Mouse (Mus musculus) heart, adult 2 months (tissue): ENCODE results near the gene Osbp2. TPM values are rescaled to one million over a fixed set of nuclear protein-coding genes. Genes with fewer than 3 reads are reported as not detected.

Experiments used
- DNase-seq, 2 experiments: peaks; one replicate each; pipeline ENCODE4 v3.0.0; 2021
- H3K27ac ChIP-seq: fragments of 200-600 bp; 2 replicates; pipeline ENCODE4 v1.8.1; 2022
- H3K27me3 ChIP-seq: fragments of 200-500 bp; 2 replicates; pipeline ENCODE4 v1.6.1; 2012; ENCODE audit warnings: mild to moderate bottlenecking, low read length, inconsistent platforms, mixed read lengths; ENCODE audit not compliant: control insufficient read depth, insufficient read depth
- H3K36me3 ChIP-seq: fragments of 200-500 bp; 2 replicates; pipeline ENCODE4 v1.6.1; 2012; ENCODE audit warnings: low read length, inconsistent platforms; ENCODE audit not compliant: control insufficient read depth, insufficient read depth
- H3K4me1 ChIP-seq: fragments of 200-500 bp; 2 replicates; pipeline ENCODE4 v1.6.1; 2011; ENCODE audit warnings: low read length; ENCODE audit not compliant: control insufficient read depth, insufficient read depth
- H3K4me3 ChIP-seq: fragments of 200-600 bp; 2 replicates; pipeline ENCODE4 v1.8.1; 2022
- H3K79me2 ChIP-seq: fragments of 200-500 bp; replicated peaks from 2 replicates; pipeline ENCODE4 v1.6.1; 2012; ENCODE audit warnings: mild to moderate bottlenecking, inconsistent platforms, low read length, moderate library complexity, mixed read lengths; ENCODE audit not compliant: control insufficient read depth, insufficient read depth
- H3K9ac ChIP-seq: fragments of 200-500 bp; 2 replicates; pipeline ENCODE4 v1.6.1; 2012; ENCODE audit warnings: low read depth, mild to moderate bottlenecking, control low read depth, inconsistent platforms, low read length, mixed read lengths
- CTCF ChIP-seq: fragments of 200-600 bp; IDR thresholded peaks from 2 replicates; pipeline ENCODE4 v1.8.1; 2022; ENCODE audit warnings: antibody characterized with exemption, mild to moderate bottlenecking, moderate library complexity
- EP300 ChIP-seq: fragments of 200-500 bp; IDR thresholded peaks from 2 replicates; pipeline ENCODE4 v1.6.1; 2011; ENCODE audit warnings: low read depth, low read length, control low read depth; ENCODE audit not compliant: insufficient read depth
- POLR2A ChIP-seq: fragments of 200-500 bp; IDR thresholded peaks from 2 replicates; pipeline ENCODE4 v1.6.1; 2011; ENCODE audit warnings: mild to moderate bottlenecking, low read depth, low read length, control low read depth; ENCODE audit not compliant: insufficient read depth
- WGBS: fragments of 180-500 bp; shearing (Covaris S2); methylation state at CpG from one replicate; pipeline ENCODE4 v1.1.7; 2018; 5-methylcytosine and 5-hydroxymethylcytosine counted together
- intact Hi-C: fragments of 180-260 bp; cut with DNase I; formaldehyde crosslinking; loops from one replicate; pipeline ENCODE4 v1.15.1; 2025
- polyA plus RNA-seq: library from polyadenylated mRNA; depleted of rRNA; stranded (reverse); fragments of >200 nt; gene quantifications from 2 replicates; pipeline ENCODE4 v1.2.3, GENCODE M21; 2012
- total RNA-seq, 2 experiments: library from RNA; stranded (reverse); gene quantifications; 2 replicates each; pipeline ENCODE4 v1.2.3; 2021

Osbp2 gene
- total and polyA plus RNA-seq, 3 experiments, result 10.9 to 16.2 (median 12.9) TPM

- Histone ChIP-seq H3K27me3 (no peaks in the 10 kb centered on the region), H3K4me1 (no peaks in the 10 kb centered on the region), H3K4me3 (no peak overlapping the region), H3K27ac (no peak overlapping the region), H3K9ac (no peak overlapping the region), H3K79me2 (no peaks in the 10 kb centered on the region), H3K36me3 (0 out of 2 replicates have a peak, but pooled peaks cover 3% of the 10 kb centered on the region)
- DNase-seq, result no peak
- no peak for TF ChIP-seq CTCF
- TF ChIP-seq EP300, result no peak
- no peak for TF ChIP-seq POLR2A
- WGBS, result 100% methylated on average over 1 of the region's 1 CpGs
- intact Hi-C loops, result no loop called here
Observed at GRCm38 (mm10) chr11:3684232-3684631, 179.5 kb downstream of the Osbp2 start.

- Histone ChIP-seq H3K27me3 (no peaks in the 10 kb centered on the region), H3K27ac (no peak overlapping the region), H3K4me3 (no peak overlapping the region), H3K79me2 (no peaks in the 10 kb centered on the region), H3K4me1 (no peaks in the 10 kb centered on the region), H3K36me3 (0 out of 2 replicates have a peak, but pooled peaks cover 3% of the 10 kb centered on the region), H3K9ac (no peak overlapping the region)
- intact Hi-C loops, result no loop called here
- WGBS, result 93% methylated on average over 11 of the region's 11 CpGs
- TF ChIP-seq POLR2A, result no peak
- no peak for TF ChIP-seq CTCF
- TF ChIP-seq EP300, result no peak
- DNase-seq, result no peak
Observed at GRCm38 (mm10) chr11:3683696-3684095, 180.0 kb downstream of the Osbp2 start.

- no peaks in the 10 kb centered on the region for H3K27me3 ChIP-seq
- H3K36me3 ChIP-seq, result peaks cover 6% of the 10 kb centered on the region
- H3K4me3 ChIP-seq, result no peak overlapping the region
- intact Hi-C loops, result no loop called here
- H3K79me2 ChIP-seq, result no peaks in the 10 kb centered on the region
- WGBS, result 93% methylated on average over 3 of the region's 3 CpGs
- no peak overlapping the region for H3K9ac ChIP-seq
- TF ChIP-seq POLR2A (no peak), EP300 (no peak), CTCF (no peak)
- no peak for DNase-seq
- no peak overlapping the region for H3K27ac ChIP-seq
- H3K4me1 ChIP-seq, result no peaks in the 10 kb centered on the region; the same call in none of the 2 replicates
Observed at GRCm38 (mm10) chr11:3679771-3680170, 183.9 kb downstream of the Osbp2 start.

- Histone ChIP-seq H3K4me1 (no peaks in the 10 kb centered on the region; the same call in none of the 2 replicates), H3K9ac (no peak overlapping the region), H3K4me3 (no peak overlapping the region), H3K27me3 (no peaks in the 10 kb centered on the region), H3K36me3 (peaks cover 6% of the 10 kb centered on the region), H3K79me2 (no peaks in the 10 kb centered on the region), H3K27ac (no peak overlapping the region)
- TF ChIP-seq POLR2A (no peak), CTCF (no peak), EP300 (no peak)
- 40% methylated on average over 6 of the region's 6 CpGs for WGBS
- no peak for DNase-seq
- intact Hi-C loops, result no loop called here
Observed at GRCm38 (mm10) chr11:3677204-3677603, 186.5 kb downstream of the Osbp2 start.

- 60% methylated on average over 5 of the region's 5 CpGs for WGBS
- peaks cover 6% of the 10 kb centered on the region for H3K36me3 ChIP-seq
- no peak overlapping the region for H3K4me3 ChIP-seq
- H3K79me2 ChIP-seq, result no peaks in the 10 kb centered on the region
- H3K27me3 ChIP-seq, result no peaks in the 10 kb centered on the region
- H3K9ac ChIP-seq, result no peak overlapping the region
- no peak overlapping the region for H3K27ac ChIP-seq
- no peaks in the 10 kb centered on the region; the same call in none of the 2 replicates for H3K4me1 ChIP-seq
- TF ChIP-seq CTCF (no peak), POLR2A (no peak), EP300 (no peak)
- no peak for DNase-seq
- intact Hi-C loops, result no loop called here
Observed at GRCm38 (mm10) chr11:3676423-3676822, 187.3 kb downstream of the Osbp2 start.

GRCm38 (mm10) chr11:3674545-3674944 is 189.2 kb downstream of the Osbp2 start:
- Histone ChIP-seq H3K36me3 (peaks cover 8% of the 10 kb centered on the region), H3K27me3 (no peaks in the 10 kb centered on the region), H3K27ac (no peak overlapping the region), H3K4me3 (no peak overlapping the region), H3K79me2 (no peaks in the 10 kb centered on the region), H3K9ac (no peak overlapping the region), H3K4me1 (no peaks in the 10 kb centered on the region; the same call in none of the 2 replicates)
- TF ChIP-seq EP300 (no peak), CTCF (no peak), POLR2A (no peak)
- no peak for DNase-seq
- intact Hi-C loops, result no loop called here
- WGBS, result 65% methylated on average over 4 of the region's 4 CpGs
